Mouse (Mus musculus): Measurements from ENCODE around the gene Tead1.
A peak's percentile ranks its signal among the peaks of the same experiment; 100 is the strongest.

Gene Tead1

GRCm38 (mm10) chr7:112688425-112689001 lies 9.4 kb downstream of the Tead1 start:
- peak; percentile 63 for DNase-seq

GRCm38 (mm10) chr7:112690836-112691781 lies 12.0 kb downstream of the Tead1 start:
- peak; percentile 70 for DNase-seq

DNA sequence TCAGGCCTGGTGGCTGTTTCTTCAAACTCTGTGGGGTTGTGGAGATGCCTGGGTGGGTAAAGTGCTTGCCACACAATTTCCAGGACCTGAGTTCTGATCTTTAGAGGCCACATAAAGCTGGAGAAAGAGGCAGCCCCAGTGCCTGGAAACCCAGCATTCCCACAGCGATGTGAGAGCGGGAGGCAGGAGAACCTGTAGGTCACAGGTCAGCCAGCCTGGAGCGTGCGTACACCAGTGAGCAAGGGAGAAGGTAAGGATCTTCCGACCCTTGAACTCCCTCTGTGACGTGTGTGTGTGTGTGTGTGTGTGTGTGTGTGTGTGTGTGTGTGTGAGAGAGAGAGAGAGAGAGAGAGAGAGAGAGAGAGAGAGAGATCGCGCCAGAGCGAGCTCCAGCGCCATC lies 14.4 kb downstream of the Tead1 start:
- no peak for DNase-seq

- DNase-seq: no peak
Measured at GRCm38 (mm10) chr7:112696777-112697161, 17.7 kb downstream of the Tead1 start.

DNA sequence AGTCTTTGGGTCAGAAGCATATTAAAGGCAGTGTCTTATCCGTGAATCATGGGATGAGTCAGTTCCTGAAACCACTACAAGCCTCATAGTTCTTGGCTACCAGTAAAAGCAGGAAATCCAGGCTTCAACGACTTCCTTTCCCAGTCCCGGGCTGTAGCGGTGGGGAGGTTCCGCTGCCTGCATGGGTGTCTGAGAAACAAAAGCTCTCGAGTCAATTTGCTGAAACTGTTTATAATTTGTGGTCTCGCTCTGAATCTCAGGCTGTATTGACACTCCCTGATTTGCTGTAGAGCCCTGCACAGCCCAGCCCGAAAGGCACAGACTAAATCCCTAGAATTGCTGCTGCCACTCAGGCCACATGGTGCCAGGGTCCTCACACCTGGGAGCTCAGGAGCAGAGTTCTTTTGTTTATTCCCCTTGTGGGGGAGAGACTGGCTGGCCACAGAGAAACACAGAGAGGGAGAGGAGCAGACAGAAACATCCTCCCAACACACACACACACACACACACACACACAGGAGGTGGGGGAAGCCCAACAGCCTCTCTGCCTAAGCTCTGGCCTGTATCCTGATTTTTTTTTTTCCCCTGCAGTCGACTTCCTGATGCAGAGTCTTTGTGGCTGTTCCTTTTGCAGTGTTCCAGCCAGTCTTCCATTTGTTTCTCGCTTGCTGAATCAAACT lies 18.2 kb downstream of the Tead1 start:
- peak; percentile 70 for DNase-seq

DNA sequence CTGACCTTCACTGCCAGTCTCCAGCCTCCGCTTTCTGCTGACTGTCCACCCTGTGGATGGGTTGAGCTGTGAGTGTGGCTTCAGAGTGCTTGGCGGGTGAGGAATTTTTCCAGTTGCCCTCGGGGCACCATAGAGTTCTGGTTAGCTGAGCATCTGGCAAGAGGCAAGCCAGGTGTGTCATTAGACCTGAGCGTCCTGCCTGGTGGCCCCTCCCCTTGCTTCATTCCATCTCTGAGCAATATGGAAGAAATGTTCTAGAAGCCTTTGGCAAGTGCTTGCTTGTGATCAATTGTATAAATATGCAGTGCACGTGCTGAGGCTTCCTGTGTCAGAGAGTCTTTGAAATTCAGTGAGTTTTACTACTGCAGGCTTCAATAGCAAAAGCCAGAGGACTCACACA lies 21.0 kb downstream of the Tead1 start:
- DNase-seq: peak; percentile 79

GRCm38 (mm10) chr7:112703341-112703740 lies 24.2 kb downstream of the Tead1 start:
- DNase-seq: no peak

- DNase-seq: no peak
Measured at GRCm38 (mm10) chr7:112705870-112706269, 26.8 kb downstream of the Tead1 start.

- no peak for DNase-seq
Measured at GRCm38 (mm10) chr7:112706756-112707155, 27.6 kb downstream of the Tead1 start.

GRCm38 (mm10) chr7:112710409-112711107 lies 31.4 kb downstream of the Tead1 start:
- no peak for DNase-seq

GRCm38 (mm10) chr7:112711977-112712376 lies 32.9 kb downstream of the Tead1 start:
- no peak for DNase-seq

GRCm38 (mm10) chr7:112713509-112713908 lies 34.4 kb downstream of the Tead1 start:
- DNase-seq: no peak

DNA sequence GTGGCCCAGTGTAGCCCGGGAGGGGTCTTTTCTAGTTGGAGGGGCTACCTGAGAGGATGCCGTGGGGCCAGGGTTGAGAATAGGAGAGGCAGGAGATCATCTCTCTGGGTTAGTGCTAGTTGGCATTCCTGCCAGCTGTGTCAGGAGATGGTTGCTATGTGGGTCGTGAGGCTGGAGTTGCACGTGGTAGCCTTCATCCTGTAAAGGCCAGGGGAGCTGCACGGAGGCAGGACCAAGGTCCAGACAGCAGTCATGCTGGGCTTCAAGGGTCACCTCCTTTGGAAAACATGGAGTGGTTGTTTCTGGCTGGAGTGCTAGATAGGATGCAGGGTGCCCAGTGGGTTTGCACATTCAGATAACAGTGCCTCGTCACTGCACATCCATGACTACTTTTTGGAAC lies 35.7 kb downstream of the Tead1 start:
- peak; percentile 86 for DNase-seq

DNA sequence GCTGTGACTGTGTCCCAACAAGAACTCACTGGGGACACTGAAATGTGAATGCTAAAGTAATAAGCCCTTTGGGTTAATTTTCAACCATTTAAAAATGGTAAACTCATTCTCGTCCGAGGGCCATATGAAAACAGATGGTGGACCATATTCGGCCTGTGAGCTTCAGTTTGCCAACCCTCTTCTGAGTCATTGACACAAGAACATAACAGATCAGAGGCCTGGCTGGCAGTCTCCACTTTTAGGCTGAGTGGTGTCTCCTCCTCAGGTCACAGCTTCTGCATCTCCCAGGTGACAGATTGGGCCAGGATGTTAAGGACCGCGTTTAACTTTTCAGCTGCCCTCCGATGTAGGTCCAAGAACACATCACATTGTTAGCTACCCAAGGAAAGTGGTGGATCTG lies 37.6 kb downstream of the Tead1 start:
- DNase-seq: no peak

DNA sequence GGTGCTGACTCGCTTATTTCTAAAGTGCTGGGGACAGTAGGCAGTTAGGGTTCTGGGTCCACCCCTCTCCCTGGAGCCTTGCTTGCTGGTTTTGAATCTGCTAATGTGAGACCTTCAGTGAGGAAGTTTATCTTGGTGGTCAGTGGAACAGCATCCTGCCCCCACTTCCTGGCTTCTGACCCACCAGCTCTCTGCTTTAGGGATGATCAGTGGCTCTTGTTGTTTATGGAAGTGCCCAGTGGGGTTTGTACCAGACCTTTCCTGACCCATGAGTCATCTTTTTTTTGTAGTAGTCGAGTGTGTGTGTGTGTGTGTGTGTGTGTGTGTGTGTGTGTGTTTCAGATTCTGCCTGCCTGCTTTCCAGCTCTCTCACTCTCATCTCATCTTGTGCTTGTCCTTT lies 38.6 kb downstream of the Tead1 start:
- DNase-seq: peak; percentile 47

DNA sequence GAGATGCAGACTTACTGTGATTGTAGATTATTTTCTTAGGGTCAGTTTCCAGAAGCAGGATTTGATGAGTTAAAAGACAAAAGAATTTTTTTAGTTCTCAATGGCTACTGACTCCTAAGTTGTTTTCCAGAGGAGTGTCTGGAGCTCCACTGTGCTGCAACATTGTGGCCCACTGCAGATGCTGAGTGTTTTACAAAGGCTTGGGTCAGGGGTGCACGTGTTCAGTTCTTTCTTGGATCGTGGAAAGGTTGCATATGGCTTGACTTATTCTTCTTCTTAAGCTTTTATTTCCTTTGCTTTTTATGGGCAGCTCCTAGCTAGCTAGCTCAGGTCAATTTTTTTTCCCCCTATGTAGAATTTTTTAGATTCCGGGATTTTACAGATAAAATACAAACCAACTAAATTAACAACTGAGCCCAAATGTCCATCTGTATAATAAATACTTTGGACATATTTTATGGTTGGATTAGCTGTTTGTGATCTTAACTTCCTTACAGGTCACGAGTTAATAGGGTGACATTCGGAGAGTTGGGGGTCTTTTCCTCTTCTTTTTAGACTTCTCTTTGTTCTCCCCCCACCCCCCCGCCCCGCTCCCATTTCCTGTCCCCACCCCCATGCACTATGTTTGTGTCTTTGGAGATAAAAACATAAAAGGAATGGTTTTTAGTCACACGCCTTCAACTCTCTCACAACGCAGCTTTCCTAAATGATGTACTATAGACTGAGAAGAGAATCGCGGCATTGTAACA lies 40.5 kb downstream of the Tead1 start:
- no peak for DNase-seq

GRCm38 (mm10) chr7:112720143-112720988 lies 41.2 kb downstream of the Tead1 start:
- DNase-seq: peak; percentile 40

DNA sequence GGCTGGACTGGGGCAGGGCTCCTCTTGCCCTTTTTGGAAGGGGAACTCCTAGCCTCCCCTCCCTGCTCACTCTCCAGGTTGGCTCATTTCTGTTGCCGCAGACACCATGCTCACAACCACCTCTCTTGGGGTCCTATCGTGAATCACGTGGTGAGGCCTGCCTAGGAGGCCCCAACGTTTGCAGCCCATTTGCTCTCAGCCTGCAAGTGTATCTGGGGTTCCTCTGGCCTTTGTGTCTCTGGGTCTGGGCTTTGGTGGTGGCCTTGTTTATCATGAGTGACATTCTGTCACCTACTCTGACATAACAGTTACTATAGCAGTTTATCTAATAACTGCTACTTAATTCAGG lies 41.8 kb downstream of the Tead1 start:
- no peak for DNase-seq

- DNase-seq: no peak
Measured at GRCm38 (mm10) chr7:112721859-112722258, 42.7 kb downstream of the Tead1 start.

DNA sequence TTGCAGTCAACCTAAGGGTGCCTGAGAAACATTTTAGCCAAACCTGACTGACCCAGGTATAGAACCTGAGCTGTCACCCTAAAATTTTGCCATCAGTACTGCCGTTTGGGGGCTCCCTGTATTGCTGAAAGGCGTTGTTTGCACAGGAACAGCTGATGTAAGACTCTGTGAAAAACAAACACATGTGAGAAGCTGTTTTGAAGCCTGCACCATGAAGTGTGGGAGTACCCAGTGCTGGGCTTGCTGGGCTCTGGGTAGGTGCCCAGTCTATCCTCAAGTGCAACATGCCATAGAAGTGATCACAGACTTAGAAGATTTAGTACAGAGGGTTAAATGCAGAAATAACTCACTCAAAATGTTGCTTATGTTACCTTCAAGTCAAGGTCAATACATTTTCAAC lies 49.3 kb downstream of the Tead1 start:
- DNase-seq: no peak

DNA sequence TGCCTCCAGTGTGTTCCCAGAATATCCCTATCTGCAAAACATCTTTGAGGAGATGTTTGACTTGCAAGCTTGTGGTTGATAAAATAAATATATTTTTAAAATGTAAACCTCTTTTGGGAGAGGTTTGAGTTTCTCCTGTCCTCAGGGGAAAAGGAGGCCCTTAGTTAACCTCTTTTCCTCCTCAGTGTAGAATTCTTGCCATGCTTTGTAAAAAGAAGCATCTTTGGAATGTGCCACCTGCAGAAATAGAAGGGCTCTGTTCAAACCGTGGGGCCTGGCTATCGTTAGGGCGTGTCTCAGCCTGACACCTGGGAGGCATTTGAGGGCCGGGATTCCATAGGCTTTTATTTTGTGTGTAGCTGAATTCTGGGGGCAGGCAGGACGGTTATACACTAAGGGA lies 51.1 kb downstream of the Tead1 start:
- no peak for DNase-seq

DNA sequence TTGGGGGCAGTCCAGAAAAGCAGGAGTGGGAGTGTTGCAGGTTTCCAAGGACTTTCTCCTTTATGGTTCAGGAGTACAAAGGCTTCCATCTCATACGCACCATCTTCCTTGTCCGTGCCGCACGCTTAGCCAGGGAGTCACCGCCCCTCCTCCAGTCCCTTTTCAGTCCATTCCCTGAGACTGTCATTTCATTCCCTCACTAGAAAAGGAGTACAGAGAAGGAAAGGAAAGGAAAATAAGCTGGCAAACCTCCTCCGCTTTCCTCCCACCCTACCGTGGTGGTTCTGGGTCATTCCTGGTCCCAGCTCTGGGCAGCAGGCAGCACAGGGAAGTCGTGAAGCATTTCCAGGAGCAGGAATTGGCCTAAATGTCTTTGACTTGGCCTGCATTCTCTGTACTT lies 52.5 kb downstream of the Tead1 start:
- no peak for DNase-seq
